ENCODE assay signal across 8 mouse cellular contexts in the genomic region with DNA sequence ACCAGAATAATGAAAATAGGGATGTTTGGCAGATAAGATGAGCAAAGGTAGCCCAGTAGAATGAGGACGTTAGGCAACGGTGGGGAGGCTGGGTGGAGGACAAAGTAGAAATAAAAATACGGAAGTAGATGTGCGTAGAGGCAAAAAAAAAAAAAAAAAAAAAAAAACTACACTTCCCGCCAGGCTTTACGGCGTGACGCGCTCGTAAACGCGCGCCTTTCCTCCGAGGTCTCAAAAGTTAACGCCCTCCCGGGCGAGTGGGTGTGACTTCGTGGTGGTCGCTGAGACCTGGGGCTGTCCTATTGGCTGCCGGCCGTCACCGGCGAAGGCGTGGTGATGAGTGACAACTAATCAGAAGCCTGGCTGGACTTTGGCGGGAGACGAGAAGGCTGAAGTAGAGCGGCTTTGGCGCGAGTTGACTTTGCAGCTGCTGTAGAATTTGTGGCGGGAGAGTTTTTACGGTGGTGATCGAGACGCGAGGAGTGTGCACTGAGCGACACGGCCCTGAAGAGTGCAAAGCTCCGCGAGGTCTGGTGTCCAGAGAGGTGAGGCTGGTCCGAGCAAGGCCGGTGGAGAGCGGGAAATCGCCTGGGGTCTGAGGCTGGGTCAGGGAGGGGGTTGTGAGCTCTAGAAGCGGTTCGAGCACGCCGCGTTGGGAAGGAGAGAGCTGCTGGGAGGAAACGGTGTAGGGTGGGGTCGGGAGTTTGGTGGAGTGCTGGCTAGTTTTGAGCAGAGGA. TPM values are rescaled to one million over a fixed set of nuclear protein-coding genes. Genes with fewer than 3 reads are reported as not detected.
A peak's percentile ranks its signal among the peaks of the same experiment; 100 is the strongest.
DNase-seq lines count a peak whose midpoint lies in the region; ATAC-seq and TF ChIP-seq lines count a peak whose summit lies in the region.

A gene (plus strand): TSS at position 365 of the 737 bp plus-strand sequence.

- H3K27me3 ChIP-seq in hindbrain, postnatal 0 days (ENCODE audit: insufficient read depth, low read length): no peaks in the 10 kb centered on the region

- H3K36me3 ChIP-seq in hindbrain, postnatal 0 days (ENCODE audit: insufficient read depth, low read length): 0 out of 2 replicates have a peak, but pooled peaks cover 4% of the 10 kb centered on the region

- H3K27ac ChIP-seq in gastrocnemius, adult 2 months: peak within 1 kb of the TSS; percentile 62; the same call in 1 of the 2 replicates
- H3K27ac ChIP-seq in hindbrain, postnatal 0 days: peak within 1 kb of the TSS; percentile 52
- H3K27ac ChIP-seq in left cerebral cortex, adult 2 months: no peak within 1 kb of the TSS

- H3K9ac ChIP-seq in hindbrain, postnatal 0 days (replicated peaks; ENCODE audit: low read length): peak within 1 kb of the TSS; percentile 38

- H3K4me1 ChIP-seq in hindbrain, postnatal 0 days (ENCODE audit: insufficient read depth, low read length): peaks cover 6% of the 10 kb centered on the region; the same call in 1 of the 2 replicates

- TF ChIP-seq CTCF in gastrocnemius, adult 2 months (IDR thresholded peaks at IDR 0.05): no peak
- TF ChIP-seq CTCF in hindbrain, postnatal 0 days (IDR thresholded peaks at IDR 0.05; ENCODE audit: low read depth): no peak
- TF ChIP-seq CTCF in left cerebral cortex, adult 2 months (IDR thresholded peaks at IDR 0.05): no peak

- peak within 1 kb of the TSS; percentile 94 for H3K4me2 ChIP-seq in hindbrain, postnatal 0 days (ENCODE audit: low read depth, low read length)

- no peaks in the 10 kb centered on the region for H3K9me3 ChIP-seq in hindbrain, postnatal 0 days (ENCODE audit: low read length)

- ATAC-seq in common myeloid progenitor, adult 5-6 weeks (replicated peaks; ENCODE audit: low read depth, poor library complexity, severe bottlenecking): peak; percentile 89
- peak; percentile 98 for ATAC-seq in hindbrain, postnatal 0 days
- ATAC-seq in megakaryocyte, adult 5-6 weeks (ENCODE audit: poor library complexity, severe bottlenecking): peak; percentile 97

- peak; percentile 100 for DNase-seq in ZHBTc4 (ENCODE audit: low read depth, low spot score)
- DNase-seq in gastrocnemius, adult 2 months: peak; percentile 98
- peak; percentile 99 for DNase-seq in hindbrain, postnatal 0 days (ENCODE audit: low spot score)
- peak; percentile 88 to 91 for DNase-seq in left cerebral cortex, adult 2 months (ENCODE audit: extremely low spot score in 1 of 2, low spot score in 2 of 2)
- peak; percentile 93 to 95 for DNase-seq in right cerebral cortex, adult 2 months (ENCODE audit: low spot score in 2 of 2)
- DNase-seq in urinary bladder, postnatal 14 days (ENCODE audit: low spot score): peak; percentile 97

- under 1% methylated on average over 49 of the region's 49 CpGs for WGBS in hindbrain, postnatal 0 days

- intact Hi-C loops in gastrocnemius, adult 2 months (cut with DNase I): loop anchor here (1.0 kb wide), 1 partner anchor 48 kb away; no protein-coding TSS in a partner anchor
- intact Hi-C loops in left cerebral cortex, adult 2 months (cut with DNase I): loop anchor here (2.0 to 5.0 kb wide), 2 partner anchors 120 to 209 kb away; no protein-coding TSS in a partner anchor

- peak within 1 kb of the TSS; percentile 70 for H3K4me3 ChIP-seq in gastrocnemius, adult 2 months
- peak within 1 kb of the TSS; percentile 46 for H3K4me3 ChIP-seq in hindbrain, postnatal 0 days (ENCODE audit: low read length)
- peak within 1 kb of the TSS; percentile 47 for H3K4me3 ChIP-seq in left cerebral cortex, adult 2 months

RNA-seq across cellular contexts. Expression of the gene that starts here (rescaled TPM):
- total RNA-seq in common myeloid progenitor, adult 5-6 weeks (2017): 41.1 and 47.2 TPM in 2 replicates
- under 1 TPM in 1 of 2 experiments, not detected in 1; 0.11 TPM for total RNA-seq in gastrocnemius, adult 2 months (2021)
- total RNA-seq in hindbrain, postnatal 0 days (2014; rRNA removed): 2.5 and 4.6 TPM in 2 replicates
- polyA plus RNA-seq in hindbrain, postnatal 0 days (2015; fragmentation: Nextera tagmentation; extraction: Ambion mirVana): 3.0 and 3.4 TPM in 2 replicates
- under 1 TPM; 0.35 to 0.36 TPM for total RNA-seq in left cerebral cortex, adult 2 months (2021)
- 26.4 and 31.3 TPM in 2 replicates for total RNA-seq in megakaryocyte, adult 5-6 weeks (2015)
- 26.5 and 27.5 TPM in 2 replicates for total RNA-seq in megakaryocyte, adult 5-6 weeks (2017)

Comparison
In these comparisons a context has a peak if more than half of its experiments do, and no peak if none do; other contexts are left out.
1. Peak in DNase-seq, H3K4me3 ChIP-seq and H3K27ac ChIP-seq in gastrocnemius, adult 2 months; RNA of the gene not detected or under 1 TPM.
2. Peak in DNase-seq and H3K4me3 ChIP-seq in left cerebral cortex, adult 2 months; RNA of the gene not detected or under 1 TPM.